Mouse (Mus musculus): ENCODE measurements around the gene Gm3839. TPM values are rescaled to one million over a fixed set of nuclear protein-coding genes. Genes with fewer than 3 reads are reported as not detected.
A peak's percentile ranks its signal among the peaks of the same experiment; 100 is the strongest.
"Not testable (repeated sequence)": the region's sequence is repeated elsewhere in the genome, so short reads cannot be mapped to it uniquely, and the experiment has no call there.

The Gm3839 gene
- 1.2 and 1.3 TPM in 2 replicates for polyA plus RNA-seq (2014; fragmentation: Nextera tagmentation; extraction: Ambion mirVana)

- H3K4me2 ChIP-seq (ENCODE audit: low read length); H3K4me1 ChIP-seq (ENCODE audit: control insufficient read depth, insufficient read depth, low read length); H3K9ac ChIP-seq (replicated peaks; ENCODE audit: low read length); H3K27ac ChIP-seq (replicated peaks; ENCODE audit: low read depth, low read length); DNase-seq; H3K9me3 ChIP-seq (ENCODE audit: control insufficient read depth, low read length); ATAC-seq (ENCODE audit: low FRiP score, low TSS enrichment); H3K27me3 ChIP-seq (ENCODE audit: control insufficient read depth, insufficient read depth, low read length); H3K36me3 ChIP-seq (ENCODE audit: control insufficient read depth, insufficient read depth, low read length); H3K4me3 ChIP-seq (replicated peaks; ENCODE audit: low read depth, low read length): not testable (repeated sequence)
Measured at GRCm38 (mm10) chr14:11356626-11357025, at the start of gene Gm3839. Gene Gm3839 (minus strand): TSS chr14:11356726.

GRCm38 (mm10) chr14:11405661-11406060, 49.1 kb upstream of the Gm3839 start:
- Histone ChIP-seq H3K36me3 (ENCODE audit: control insufficient read depth, insufficient read depth, low read length) (no peaks in the 10 kb centered on the region), H3K4me2 (ENCODE audit: low read length) (no peak overlapping the region), H3K27me3 (ENCODE audit: control insufficient read depth, insufficient read depth, low read length) (no peaks in the 10 kb centered on the region), H3K9me3 (ENCODE audit: control insufficient read depth, low read length) (no peaks in the 10 kb centered on the region), H3K9ac (replicated peaks; ENCODE audit: low read length) (no peak overlapping the region), H3K27ac (replicated peaks; ENCODE audit: low read depth, low read length) (no peak overlapping the region), H3K4me1 (ENCODE audit: control insufficient read depth, insufficient read depth, low read length) (no peaks in the 10 kb centered on the region), H3K4me3 (replicated peaks; ENCODE audit: low read depth, low read length) (no peak overlapping the region)
- 76% methylated on average over 9 of the region's 9 CpGs for WGBS
- no peak for ATAC-seq (ENCODE audit: low FRiP score, low TSS enrichment)
- DNase-seq, result no peak

- whole genome bisulfite sequencing, result 94% methylated on average over 3 of the region's 3 CpGs
- no peak for DNase-seq
- no peak for ATAC-seq (ENCODE audit: low FRiP score, low TSS enrichment)
- H3K4me3 ChIP-seq (replicated peaks; ENCODE audit: low read depth, low read length), result no peak overlapping the region
- no peak overlapping the region for H3K9ac ChIP-seq (replicated peaks; ENCODE audit: low read length)
- no peaks in the 10 kb centered on the region for H3K36me3 ChIP-seq (ENCODE audit: control insufficient read depth, insufficient read depth, low read length)
- H3K4me2 ChIP-seq (ENCODE audit: low read length), result no peak overlapping the region
- H3K9me3 ChIP-seq (ENCODE audit: control insufficient read depth, low read length), result no peaks in the 10 kb centered on the region
- H3K27ac ChIP-seq (replicated peaks; ENCODE audit: low read depth, low read length), result no peak overlapping the region
- no peaks in the 10 kb centered on the region for H3K27me3 ChIP-seq (ENCODE audit: control insufficient read depth, insufficient read depth, low read length)
- no peaks in the 10 kb centered on the region for H3K4me1 ChIP-seq (ENCODE audit: control insufficient read depth, insufficient read depth, low read length)
Measured at GRCm38 (mm10) chr14:11377846-11378245, 21.3 kb upstream of the Gm3839 start.

GRCm38 (mm10) chr14:11375225-11375624, 18.7 kb upstream of the Gm3839 start:
- Histone ChIP-seq H3K4me2 (ENCODE audit: low read length) (no peak overlapping the region), H3K27me3 (ENCODE audit: control insufficient read depth, insufficient read depth, low read length) (no peaks in the 10 kb centered on the region), H3K27ac (replicated peaks; ENCODE audit: low read depth, low read length) (no peak overlapping the region), H3K4me1 (ENCODE audit: control insufficient read depth, insufficient read depth, low read length) (no peaks in the 10 kb centered on the region), H3K4me3 (replicated peaks; ENCODE audit: low read depth, low read length) (no peak overlapping the region), H3K36me3 (ENCODE audit: control insufficient read depth, insufficient read depth, low read length) (no peaks in the 10 kb centered on the region), H3K9ac (replicated peaks; ENCODE audit: low read length) (no peak overlapping the region), H3K9me3 (ENCODE audit: control insufficient read depth, low read length) (no peaks in the 10 kb centered on the region)
- 89% methylated on average over 5 of the region's 5 CpGs for WGBS
- DNase-seq (no peak), ATAC-seq (ENCODE audit: low FRiP score, low TSS enrichment) (no peak)

- H3K9me3 ChIP-seq (ENCODE audit: control insufficient read depth, low read length), result peaks cover 5% of the 10 kb centered on the region
- 79% methylated on average over 3 of the region's 3 CpGs for WGBS
- no peaks in the 10 kb centered on the region for H3K36me3 ChIP-seq (ENCODE audit: control insufficient read depth, insufficient read depth, low read length)
- H3K27me3 ChIP-seq (ENCODE audit: control insufficient read depth, insufficient read depth, low read length), result no peaks in the 10 kb centered on the region
- H3K4me1 ChIP-seq (ENCODE audit: control insufficient read depth, insufficient read depth, low read length), result no peaks in the 10 kb centered on the region
- H3K9ac ChIP-seq (replicated peaks; ENCODE audit: low read length), result no peak overlapping the region
- H3K4me3 ChIP-seq (replicated peaks; ENCODE audit: low read depth, low read length), result no peak overlapping the region
- ATAC-seq (ENCODE audit: low FRiP score, low TSS enrichment) (no peak), DNase-seq (no peak)
- no peak overlapping the region for H3K4me2 ChIP-seq (ENCODE audit: low read length)
- H3K27ac ChIP-seq (replicated peaks; ENCODE audit: low read depth, low read length), result no peak overlapping the region
Measured at GRCm38 (mm10) chr14:11346086-11346485, 10.4 kb downstream of the Gm3839 start.

GRCm38 (mm10) chr14:11329993-11330392, 26.5 kb downstream of the Gm3839 start:
- no peak for ATAC-seq (ENCODE audit: low FRiP score, low TSS enrichment)
- H3K9ac ChIP-seq (replicated peaks; ENCODE audit: low read length), result no peak overlapping the region
- H3K9me3 ChIP-seq (ENCODE audit: control insufficient read depth, low read length), result peaks cover 6% of the 10 kb centered on the region; the same call in 1 of the 2 replicates
- 41% methylated on average over 2 of the region's 2 CpGs for WGBS
- H3K4me2 ChIP-seq (ENCODE audit: low read length), result no peak overlapping the region
- H3K27me3 ChIP-seq (ENCODE audit: control insufficient read depth, insufficient read depth, low read length), result no peaks in the 10 kb centered on the region
- H3K27ac ChIP-seq (replicated peaks; ENCODE audit: low read depth, low read length), result no peak overlapping the region
- no peak overlapping the region for H3K4me3 ChIP-seq (replicated peaks; ENCODE audit: low read depth, low read length)
- H3K4me1 ChIP-seq (ENCODE audit: control insufficient read depth, insufficient read depth, low read length), result no peaks in the 10 kb centered on the region
- peak; percentile 51 for DNase-seq
- H3K36me3 ChIP-seq (ENCODE audit: control insufficient read depth, insufficient read depth, low read length), result no peaks in the 10 kb centered on the region

- Histone ChIP-seq H3K4me1 (ENCODE audit: control insufficient read depth, insufficient read depth, low read length) (no peaks in the 10 kb centered on the region), H3K27ac (replicated peaks; ENCODE audit: low read depth, low read length) (no peak overlapping the region), H3K4me3 (replicated peaks; ENCODE audit: low read depth, low read length) (no peak overlapping the region), H3K36me3 (ENCODE audit: control insufficient read depth, insufficient read depth, low read length) (no peaks in the 10 kb centered on the region), H3K4me2 (ENCODE audit: low read length) (no peak overlapping the region), H3K9me3 (ENCODE audit: control insufficient read depth, low read length) (no peaks in the 10 kb centered on the region), H3K9ac (replicated peaks; ENCODE audit: low read length) (no peak overlapping the region), H3K27me3 (ENCODE audit: control insufficient read depth, insufficient read depth, low read length) (no peaks in the 10 kb centered on the region)
- 33% methylated on average over 2 of the region's 2 CpGs for WGBS
- DNase-seq (peak; percentile 35), ATAC-seq (ENCODE audit: low FRiP score, low TSS enrichment) (no peak)
Measured at GRCm38 (mm10) chr14:11307079-11307478, 49.4 kb downstream of the Gm3839 start.

- not testable (repeated sequence) for H3K4me2 ChIP-seq (ENCODE audit: low read length); H3K36me3 ChIP-seq (ENCODE audit: control insufficient read depth, insufficient read depth, low read length); H3K9me3 ChIP-seq (ENCODE audit: control insufficient read depth, low read length); H3K4me1 ChIP-seq (ENCODE audit: control insufficient read depth, insufficient read depth, low read length); DNase-seq; H3K27me3 ChIP-seq (ENCODE audit: control insufficient read depth, insufficient read depth, low read length); H3K9ac ChIP-seq (replicated peaks; ENCODE audit: low read length); ATAC-seq (ENCODE audit: low FRiP score, low TSS enrichment); H3K27ac ChIP-seq (replicated peaks; ENCODE audit: low read depth, low read length); H3K4me3 ChIP-seq (replicated peaks; ENCODE audit: low read depth, low read length)
- 84% methylated on average over 3 of the region's 3 CpGs for WGBS
Measured at GRCm38 (mm10) chr14:11287956-11288355, 68.6 kb downstream of the Gm3839 start.

GRCm38 (mm10) chr14:11257161-11257705, 99.3 kb downstream of the Gm3839 start:
- no peak overlapping the region for H3K27ac ChIP-seq (replicated peaks; ENCODE audit: low read depth, low read length)
- no peak for ATAC-seq (ENCODE audit: low FRiP score, low TSS enrichment)
- WGBS, result 90% methylated on average over 4 of the region's 4 CpGs
- H3K9me3 ChIP-seq (ENCODE audit: control insufficient read depth, low read length), result no peaks in the 10 kb centered on the region
- no peaks in the 10 kb centered on the region for H3K36me3 ChIP-seq (ENCODE audit: control insufficient read depth, insufficient read depth, low read length)
- H3K4me3 ChIP-seq (replicated peaks; ENCODE audit: low read depth, low read length), result no peak overlapping the region
- H3K4me2 ChIP-seq (ENCODE audit: low read length), result no peak overlapping the region
- no peak for DNase-seq
- H3K4me1 ChIP-seq (ENCODE audit: control insufficient read depth, insufficient read depth, low read length), result no peaks in the 10 kb centered on the region
- H3K27me3 ChIP-seq (ENCODE audit: control insufficient read depth, insufficient read depth, low read length), result no peaks in the 10 kb centered on the region
- no peak overlapping the region for H3K9ac ChIP-seq (replicated peaks; ENCODE audit: low read length)
